Mouse (Mus musculus) CD4-positive, CD25-positive, alpha-beta regulatory T cell, adult 4 months (primary cell): ENCODE measurements around the gene Spns3. TPM values are rescaled to one million over a fixed set of nuclear protein-coding genes. Genes with fewer than 3 reads are reported as not detected.

Experiments
- ATAC-seq: one replicate; pipeline ENCODE4 v1.8.0; 2017
- polyA plus RNA-seq, 2 experiments: library from polyadenylated mRNA; unstranded; fragments of 100-300 nt; shearing (Covaris generic); gene quantifications; one replicate each; pipeline ENCODE4 v1.2.1; 2017

Spns3 gene
- polyA plus RNA-seq, 2 experiments from 2014 or later = 0.86 to 1.6 TPM

DNA sequence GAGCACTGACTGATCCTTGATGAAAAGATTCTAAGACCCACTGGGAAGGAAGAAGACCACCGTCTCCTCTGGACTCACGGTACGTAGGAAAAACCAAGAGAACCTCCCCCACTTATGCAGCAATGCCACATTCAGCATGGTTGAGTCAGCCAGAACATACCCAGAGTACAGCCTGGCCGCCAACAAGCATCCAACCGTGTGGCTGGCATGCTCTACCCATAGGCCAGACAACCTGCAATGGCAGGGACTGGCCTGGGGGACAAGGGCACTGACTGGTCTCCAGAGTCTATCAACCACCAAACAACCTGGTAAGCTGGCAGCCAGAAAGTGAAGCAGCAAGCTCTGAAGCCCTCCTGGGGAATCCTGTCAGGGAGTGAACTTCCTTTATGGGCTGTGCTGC is 41.7 kb downstream of the Spns3 start:
- no peak for ATAC-seq

DNA sequence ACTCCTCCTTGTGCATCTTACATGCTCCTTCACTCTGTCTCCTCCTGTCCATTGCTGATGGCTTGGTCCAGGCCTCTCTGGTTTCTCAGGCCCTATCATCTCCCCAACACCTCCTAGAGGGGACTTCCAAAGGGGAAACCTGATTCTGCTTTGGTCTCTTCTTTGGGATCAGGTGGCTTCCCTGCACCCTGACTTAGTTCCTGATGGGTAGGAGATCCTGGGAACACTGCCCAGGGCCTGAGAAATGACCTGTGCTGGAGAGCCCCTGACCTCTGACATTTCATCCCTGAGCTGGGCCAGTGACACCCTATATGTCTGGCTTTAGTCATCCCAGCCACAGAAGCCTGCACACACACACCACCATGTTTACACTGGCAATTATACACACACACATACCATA is 42.7 kb downstream of the Spns3 start:
- ATAC-seq = no peak

DNA sequence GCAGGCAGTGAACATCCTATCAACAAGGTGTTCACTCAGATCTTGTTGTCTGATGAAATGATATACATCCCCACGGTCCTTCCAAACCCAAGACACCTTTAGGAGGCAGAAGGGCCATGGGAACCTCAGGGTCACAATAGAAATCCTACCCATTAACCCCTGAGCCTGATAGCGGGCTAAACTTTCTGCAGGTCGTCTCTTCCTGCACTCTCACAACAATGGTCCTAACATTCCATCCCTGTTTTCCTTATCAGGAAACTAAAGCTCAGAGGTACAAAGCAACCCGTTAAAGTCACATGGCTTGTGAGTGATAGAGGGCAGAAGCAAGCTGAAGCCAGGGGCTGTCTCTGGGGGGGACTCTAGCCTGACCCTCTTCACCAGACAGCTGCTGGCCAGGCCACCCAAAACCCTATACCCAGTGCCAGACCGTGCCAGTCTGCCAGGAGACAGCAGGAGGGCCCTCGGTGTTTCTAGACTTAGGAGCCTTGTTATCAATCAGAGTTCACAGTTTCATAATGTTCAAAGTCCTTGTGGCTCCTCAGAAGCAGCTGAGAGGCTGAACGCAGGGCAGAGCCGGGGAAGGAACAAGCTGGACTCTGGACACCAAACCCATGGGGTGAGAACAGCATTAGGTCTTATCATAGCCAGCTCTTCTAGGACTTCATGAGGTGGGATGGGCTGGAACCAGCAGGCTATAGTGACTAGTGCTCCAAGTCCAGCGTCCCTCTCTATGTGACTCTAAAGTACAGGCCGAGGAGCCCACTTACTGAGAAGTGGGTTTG is 46.1 kb downstream of the Spns3 start:
- ATAC-seq = no peak

DNA sequence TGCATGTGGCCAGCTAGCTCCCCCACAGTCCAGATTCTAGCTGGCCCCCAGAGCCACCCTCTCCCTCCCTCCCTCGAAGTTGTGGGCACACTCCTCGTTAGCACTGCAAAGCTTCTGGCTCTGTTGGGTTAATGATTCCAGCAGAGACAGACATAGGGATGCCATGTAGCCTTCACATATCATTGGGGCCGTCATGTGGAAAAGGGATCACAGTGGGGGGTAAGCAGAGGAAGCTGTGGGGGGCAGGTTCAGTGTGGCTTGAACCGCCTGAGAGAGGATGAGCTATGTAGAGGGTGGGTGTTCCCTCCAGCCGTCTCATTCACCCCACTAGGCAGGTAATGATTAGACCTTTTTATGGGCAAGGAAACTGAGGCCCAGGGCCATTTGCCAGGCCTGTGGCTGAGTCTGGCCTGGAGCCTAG is 46.8 kb downstream of the Spns3 start:
- no peak for ATAC-seq

DNA sequence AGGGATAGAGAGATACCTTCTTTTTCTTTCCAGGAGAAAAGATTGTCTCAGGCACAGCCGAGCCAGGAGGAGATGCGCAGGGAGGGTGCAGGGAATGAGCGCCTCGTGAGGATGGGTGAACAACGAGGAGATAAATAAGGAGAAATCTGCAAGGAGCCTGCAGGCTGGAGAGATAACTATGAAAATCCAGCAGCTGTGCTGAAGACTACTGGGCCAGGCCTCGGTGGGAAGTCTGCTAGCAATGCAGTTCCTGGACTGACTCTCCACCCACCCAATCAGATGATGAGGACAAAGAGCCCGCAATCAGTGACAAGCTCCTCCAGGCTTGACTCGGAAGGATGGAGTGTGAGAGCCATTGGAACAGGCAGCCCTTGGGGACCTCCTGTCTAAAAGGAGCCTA is 48.1 kb downstream of the Spns3 start:
- ATAC-seq = no peak

DNA sequence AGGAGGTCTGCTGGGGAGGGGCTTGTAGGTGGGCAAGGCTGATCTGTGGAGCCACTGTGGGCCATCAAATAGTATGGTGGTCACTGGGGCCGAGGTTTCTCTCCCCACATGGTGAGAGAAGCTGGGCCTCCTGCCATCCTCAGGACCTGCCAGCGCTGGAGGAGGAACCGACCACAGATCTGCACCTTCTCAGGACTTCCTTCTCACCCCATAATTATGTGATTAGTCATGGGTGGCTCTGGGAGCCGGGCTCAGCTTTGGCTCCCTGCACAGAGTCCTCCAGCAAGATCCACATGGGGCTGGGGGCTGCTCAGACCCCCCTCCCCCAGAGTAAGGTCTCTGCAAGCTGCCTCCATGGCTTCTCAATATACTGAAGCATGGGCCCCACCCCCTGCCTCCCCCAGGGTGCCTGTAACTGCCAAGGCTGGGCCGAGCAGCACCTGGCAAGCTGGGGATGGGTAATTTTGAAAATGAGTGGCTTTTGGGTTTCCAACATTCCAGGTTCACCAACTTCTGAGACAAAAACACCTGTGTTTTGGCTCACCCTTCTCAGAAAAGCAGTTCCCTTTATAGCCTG is 48.8 kb downstream of the Spns3 start:
- ATAC-seq = no peak

DNA sequence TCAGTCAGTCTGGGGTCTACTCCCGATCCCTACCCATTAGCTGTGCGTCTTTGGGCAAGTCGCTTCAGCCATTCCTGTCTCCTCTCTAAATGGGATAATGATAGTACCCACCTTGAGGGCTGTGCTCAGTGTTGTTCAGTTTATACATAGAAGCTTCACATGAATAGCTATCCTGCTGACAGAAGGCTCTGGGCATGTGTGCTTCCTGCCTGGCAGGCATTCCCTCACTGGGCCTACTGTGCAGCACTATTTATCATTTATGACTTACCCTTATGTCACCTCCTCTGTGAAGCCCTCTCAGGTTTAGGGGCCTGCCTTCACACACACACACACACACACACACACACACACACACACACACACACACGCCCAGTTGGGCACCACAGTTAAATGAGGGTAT is 50.2 kb downstream of the Spns3 start:
- ATAC-seq = no peak

DNA sequence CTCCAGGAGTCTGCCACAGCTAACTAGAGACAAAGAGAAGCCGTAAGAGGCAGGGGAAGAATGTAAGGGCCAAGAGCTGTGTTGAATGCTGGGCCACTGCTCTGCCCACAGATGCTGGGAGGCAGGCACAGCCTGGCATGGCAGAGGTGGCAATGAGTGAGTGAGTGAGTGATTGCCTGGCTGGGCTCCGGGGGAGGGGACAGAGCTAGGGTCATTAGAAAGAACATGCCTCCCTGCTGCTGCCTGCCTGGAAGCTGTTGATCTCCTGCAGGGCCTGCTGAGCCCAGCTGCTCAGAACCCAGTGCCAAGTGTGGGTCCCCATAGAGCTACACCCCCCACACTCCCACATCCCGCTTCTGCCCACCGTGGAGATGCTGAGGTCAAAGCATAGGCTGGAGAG is 52.9 kb downstream of the Spns3 start:
- ATAC-seq = no peak

DNA sequence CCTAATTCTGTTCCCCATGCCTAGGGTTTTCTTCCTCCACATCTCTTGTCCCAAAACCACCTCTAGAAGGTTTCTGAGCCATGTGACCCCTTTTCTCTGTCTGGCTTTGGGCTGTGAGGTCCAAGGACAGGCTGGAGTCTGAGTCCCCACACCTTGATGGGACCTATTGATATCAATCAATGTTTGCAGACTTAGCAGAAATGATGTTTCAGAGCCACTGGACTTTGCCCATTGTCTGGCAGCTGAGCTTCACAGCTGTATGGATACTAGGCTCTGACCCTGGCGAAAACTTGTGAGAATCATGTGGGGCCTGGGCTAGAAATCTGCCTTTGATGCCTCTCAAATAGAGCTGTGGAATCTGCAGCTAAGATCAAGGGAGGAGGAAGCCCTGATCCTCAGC is 53.5 kb downstream of the Spns3 start:
- ATAC-seq = no peak

DNA sequence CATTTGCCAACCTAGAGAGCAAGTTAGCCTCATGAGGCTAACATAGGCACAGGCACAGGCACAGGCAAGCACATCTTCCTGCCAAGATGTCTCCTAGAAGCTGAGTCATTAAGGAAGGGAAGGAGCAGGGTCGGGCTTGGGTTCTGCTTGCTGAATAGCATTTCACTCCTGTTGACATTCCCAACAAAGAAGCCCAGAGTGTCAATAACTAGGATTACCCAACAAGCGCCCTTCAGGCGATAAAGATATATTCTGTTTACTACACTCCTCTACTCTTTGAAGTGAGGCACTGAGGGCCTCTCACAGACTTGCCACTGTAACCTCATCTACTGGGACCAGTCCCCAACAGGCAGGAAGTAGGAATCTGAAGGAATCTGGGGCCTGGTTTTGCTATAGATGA is 54.2 kb downstream of the Spns3 start:
- ATAC-seq = no peak

DNA sequence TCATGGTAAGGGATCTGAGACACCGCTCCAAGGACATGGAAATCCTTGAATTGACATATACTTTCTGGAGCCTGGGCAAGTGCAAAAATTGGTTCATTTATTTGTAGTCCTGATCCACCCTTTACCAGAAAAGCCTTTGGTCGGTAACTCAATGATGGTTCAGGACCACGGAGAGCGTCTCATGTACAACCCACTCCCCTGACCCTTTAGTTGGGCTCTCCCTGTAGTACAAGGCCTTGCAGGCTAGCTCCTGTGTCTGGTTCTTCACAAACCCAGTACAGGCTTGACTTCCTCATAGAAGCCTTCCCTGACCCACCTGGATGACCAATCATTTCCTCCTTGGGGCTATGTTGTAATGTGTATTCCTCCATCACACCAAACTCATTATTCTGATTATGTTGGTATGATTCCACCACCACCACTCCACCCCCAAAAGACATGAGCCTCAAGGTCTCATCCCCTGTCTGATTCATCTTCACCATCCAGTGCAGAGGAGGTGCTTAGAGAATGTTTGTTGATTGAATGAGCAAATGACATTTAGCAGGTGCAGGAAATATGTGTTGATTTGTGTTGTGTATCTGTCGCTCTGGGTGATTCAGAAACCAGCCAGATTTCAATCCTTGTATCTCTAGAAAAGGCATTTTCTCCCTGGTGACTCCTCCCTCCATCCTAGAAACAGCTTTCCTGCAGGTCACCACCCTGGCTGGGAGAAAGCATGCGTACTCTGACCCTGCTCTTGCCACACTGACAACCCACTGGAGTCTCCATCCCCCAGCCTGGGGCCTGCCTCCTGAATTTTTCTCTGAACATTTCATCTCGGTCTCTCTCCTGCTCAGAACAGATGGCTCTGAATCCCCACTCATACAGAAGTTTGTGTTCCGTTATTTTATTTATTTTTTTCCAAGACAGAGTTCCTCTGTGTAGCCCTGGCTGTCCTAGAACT is 56.0 kb downstream of the Spns3 start:
- no peak for ATAC-seq

DNA sequence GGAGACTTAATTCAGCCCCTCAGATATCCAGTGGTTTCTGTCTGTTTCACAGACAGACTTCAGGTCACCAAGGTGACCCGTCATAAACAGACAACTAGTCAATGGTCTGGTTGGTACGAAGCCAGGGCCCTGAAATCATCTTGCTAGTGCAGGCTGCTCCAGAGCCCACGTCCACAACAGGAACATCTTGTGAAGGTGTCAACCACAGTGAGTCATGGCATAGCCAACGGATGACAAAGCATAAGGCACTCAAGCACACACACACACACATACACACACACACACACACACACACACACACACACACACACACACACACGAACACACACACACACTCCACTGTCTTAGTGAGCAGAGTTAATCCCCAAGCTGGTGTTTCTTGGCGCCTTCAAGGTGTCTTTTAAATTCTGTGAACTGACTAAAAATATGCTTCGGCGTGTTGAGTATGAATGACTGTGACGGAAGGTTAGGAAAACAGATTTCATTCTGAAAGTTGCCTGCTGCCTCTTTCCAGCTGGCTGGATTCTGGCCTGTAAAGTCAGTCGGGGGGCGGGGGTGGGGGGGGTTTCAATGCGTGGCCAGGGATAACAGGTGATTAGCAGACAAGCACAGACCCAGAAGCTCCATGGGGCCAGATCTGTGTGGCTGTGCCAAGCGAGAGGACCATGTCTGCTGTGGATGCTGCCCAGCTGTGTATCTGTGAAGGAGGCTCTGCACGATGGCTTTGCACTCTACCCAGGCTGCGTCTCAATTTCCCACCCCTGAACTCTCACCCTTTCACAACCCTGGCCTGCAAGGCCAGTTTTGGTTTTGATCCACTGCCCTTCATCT is 59.0 kb downstream of the Spns3 start:
- ATAC-seq = no peak

DNA sequence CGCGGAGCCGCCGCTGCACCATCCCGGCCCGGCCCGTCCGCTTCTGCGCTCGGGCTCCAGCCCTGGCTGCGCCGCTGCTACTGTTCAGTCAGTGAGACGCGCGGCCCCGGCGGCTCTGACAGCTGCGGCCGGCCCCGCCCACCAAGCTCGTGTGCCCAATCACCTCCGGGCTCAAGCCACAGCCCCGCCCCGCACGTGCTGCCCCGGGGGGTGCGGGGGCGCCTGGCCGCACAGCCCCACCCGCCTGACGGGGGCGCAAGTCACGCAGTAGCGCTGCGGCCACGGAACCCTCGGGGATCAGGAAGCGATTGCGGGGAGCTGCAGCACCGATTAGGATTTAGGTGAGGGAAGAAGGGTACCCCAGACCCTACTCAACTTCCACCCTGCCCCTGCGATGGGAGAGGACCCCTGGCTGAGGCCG is 60.4 kb downstream of the Spns3 start, which contains the start of gene Spns2:
Gene Spns2, minus strand, starts transcription at position 24 of the 421 bp plus-strand sequence.
- ATAC-seq = no peak

DNA sequence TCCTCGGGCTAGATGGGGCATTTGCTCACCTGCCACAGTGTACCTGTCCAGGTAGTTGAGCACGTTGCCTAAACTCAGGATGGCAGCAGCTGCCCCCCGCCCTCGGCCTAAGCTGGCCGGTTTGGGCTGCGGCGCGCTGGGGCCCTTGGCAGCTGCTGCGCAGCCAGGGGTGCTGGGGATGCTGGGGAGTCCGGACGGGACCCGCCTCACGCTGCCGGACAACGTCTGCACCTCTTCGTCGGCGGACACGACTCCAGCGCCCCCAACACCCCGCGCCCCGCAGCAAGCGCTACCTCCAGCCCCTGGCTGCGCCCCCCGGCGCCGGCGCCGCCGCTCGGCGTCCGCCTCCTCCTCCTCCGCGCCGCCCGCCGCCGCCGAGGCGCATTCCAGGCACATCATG is 60.9 kb downstream of the Spns3 start:
- no peak for ATAC-seq

DNA sequence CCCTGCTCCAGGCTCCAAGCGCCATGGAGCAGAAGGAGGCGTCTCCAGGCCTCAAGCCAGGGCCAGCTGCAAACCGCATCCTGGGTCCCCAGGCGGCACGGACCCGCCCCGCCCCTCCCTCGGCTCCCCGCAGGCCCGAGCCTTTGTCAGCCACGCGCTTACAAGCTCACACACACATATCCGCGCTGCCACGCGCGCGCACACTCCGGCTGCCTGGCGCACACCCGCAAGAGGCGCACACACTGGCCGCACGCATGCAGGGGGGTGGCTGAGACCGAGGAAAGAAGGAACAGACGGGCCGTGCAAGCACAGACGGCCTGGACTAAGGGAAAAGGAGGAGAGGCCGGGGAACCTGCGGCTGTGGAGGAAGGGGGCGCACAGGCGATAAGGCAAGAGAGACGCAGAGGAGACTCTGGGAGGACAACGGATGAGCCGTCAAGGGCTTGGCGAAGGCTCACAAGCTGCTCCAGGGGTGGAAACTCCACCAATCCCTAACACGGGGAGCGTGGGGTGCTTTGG is 61.5 kb downstream of the Spns3 start:
- ATAC-seq = no peak

DNA sequence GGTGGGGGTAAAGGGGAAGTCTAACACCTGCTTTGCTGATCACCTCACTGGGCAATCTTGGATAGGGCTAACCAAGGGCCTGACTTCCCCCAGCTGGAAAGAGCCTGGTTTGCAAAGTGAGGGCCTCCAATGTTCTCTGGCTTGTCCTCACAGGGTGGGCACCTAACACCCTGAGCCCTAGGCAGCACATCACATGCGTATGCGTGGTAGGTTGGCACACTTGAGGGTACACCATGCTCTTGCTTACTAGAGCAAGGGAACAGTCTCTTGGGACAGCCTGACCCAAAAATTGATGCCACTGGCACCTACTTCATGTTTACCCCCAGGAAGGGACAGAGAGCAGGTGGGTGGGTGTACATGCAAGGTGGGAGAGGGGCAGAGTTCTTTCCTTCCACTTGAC is 62.6 kb downstream of the Spns3 start:
- no peak for ATAC-seq

DNA sequence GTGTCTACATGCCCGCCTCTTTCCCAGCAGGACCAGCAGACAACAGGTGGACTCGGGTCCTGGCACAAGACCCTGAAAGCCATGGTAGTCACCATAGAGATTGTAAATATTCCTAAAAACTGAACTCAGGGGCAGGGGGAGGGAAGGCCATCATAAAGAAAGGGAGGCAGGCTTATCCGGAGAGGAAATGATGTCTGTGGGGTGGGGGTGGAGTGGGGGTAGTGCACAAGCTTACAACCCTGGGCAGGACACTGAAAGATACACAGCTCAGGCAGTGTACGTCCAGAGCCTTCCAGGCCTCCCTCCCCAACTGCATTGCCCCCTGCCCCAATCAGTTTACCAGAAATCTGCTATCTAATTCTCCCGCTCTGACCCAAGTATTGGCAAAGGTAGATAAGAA is 63.1 kb downstream of the Spns3 start:
- ATAC-seq = no peak

DNA sequence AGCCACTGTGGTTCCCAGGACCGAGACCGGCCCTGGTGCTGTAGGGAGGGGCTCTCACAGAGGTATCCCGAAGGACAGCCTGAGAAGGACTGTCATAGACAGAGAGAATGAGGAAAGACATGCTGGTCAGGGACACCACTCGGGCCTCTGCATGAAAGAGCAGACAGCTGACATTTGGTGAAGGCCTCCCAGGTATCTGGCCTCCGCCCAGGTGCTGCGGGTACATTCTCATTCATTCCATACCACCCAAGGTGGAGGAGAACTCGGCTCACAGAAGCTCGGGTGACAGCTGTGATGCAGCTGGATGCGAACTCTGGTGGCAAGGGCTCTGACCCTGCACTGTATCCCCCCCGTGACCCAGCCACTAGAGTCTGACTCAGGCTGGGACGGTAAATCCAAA is 64.3 kb downstream of the Spns3 start:
- no peak for ATAC-seq

DNA sequence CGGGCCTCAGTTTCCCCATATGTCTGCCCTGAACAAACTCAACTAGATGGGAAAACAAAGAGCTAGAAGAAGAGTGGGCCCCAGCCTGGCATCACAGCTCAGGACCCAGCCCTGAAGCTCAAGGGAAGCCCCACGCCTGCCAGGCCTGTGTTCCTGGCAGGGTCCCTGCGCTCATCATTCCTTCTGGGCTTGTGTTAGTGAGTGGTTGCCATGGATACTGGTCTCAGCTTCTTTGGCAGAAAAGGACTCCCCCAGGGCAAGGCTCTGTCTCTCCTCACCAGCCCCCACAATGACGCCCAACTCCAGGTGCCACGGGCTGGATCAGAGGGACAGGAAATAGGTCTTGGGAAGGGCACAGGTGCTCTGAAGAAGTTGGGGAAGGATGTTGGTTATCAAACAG is 65.1 kb downstream of the Spns3 start:
- ATAC-seq = no peak

DNA sequence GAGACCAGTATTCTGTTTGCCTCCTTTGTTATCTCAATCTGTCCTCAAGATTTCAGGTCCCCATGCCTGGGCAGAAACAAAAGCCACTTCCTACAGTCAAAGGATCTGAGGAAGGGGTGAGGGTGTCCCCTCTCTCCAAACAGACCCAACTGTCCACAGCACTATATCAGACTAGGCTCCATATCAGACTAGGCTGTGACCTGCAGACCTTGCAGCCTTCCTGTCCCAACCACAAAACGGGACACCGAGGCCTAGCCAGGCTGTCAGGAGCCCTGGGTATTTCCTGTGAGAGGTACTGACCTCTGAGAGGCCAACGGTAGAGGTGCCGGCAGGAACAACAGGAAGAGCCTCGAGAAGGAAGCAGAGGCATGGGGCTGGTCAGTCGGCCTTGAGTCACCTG is 65.8 kb downstream of the Spns3 start:
- ATAC-seq = no peak

DNA sequence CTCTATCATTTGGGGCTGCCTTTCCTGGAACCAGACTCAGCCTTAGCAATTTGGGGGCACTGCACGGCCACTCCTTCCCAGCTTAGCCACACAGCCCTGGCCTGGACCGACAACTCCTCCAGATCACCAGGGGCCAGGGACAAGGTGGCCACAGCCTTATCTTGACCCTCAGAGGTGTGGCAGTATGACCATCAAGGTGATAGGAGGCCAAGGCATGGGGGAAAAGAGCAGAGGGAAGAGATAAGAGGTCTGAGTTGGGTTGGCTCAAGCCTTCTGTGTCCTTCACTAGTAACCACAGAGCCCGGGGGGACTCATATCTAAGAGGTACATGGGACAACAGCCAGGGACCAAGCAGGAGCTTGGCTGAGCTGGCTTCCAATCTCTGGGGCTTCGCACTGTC is 68.4 kb downstream of the Spns3 start:
- ATAC-seq = no peak

DNA sequence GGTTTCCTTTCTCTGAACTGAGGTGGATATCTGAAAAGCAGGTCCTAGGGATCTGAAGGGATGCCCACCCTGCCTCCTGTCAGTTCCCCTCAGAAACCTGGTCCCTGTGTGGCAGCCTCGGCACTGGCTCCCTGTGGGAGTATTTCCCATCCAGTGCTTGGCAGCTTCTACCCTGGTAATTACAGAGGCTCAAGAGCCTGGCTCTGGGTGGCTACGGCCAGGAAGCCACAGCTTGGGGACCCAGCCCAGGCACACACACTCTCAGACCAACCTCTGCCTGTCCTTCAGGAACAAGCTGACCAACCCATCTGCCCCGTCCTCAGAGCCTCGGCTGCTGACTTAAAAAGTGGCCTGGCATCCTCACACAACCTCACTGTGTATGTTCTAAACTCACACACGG is 69.0 kb downstream of the Spns3 start:
- ATAC-seq = no peak
